Mouse (Mus musculus) B cell, adult 62 days (primary cell): ENCODE data around the gene Gm9913. TPM values are rescaled to one million over a fixed set of nuclear protein-coding genes. Genes with fewer than 3 reads are reported as not detected.

Experiments used
- total RNA-seq: library from RNA; stranded (reverse); gene quantifications from 4 replicates; pipeline ENCODE4 v1.2.4, GENCODE M21; 2023

Gene Gm9913
- total RNA-seq = not detected in 4 replicates

GRCm38 (mm10) chr2:125505006-125505745 lies at the start of gene Gm9913:
Gm9913 (plus strand) TSS chr2:125505089.

GRCm38 (mm10) chr2:125507893-125508292 lies 3.0 kb downstream of the Gm9913 start, which contains the start of gene Fbn1:
Fbn1 (minus strand) TSS chr2:125507993.

Other genes with a start within 250 kb of the Gm9913 start
- 0.06 to 0.18 TPM in 2 of 4 replicates, not detected in the others for gene Fbn1, start 2.9 kb downstream of the Gm9913 start, total RNA-seq
- gene Cep152, start 120.0 kb downstream of the Gm9913 start, total RNA-seq = 19.7 to 21.2 TPM (median 20.1 TPM) in 4 replicates
- gene Eid1, start 168.0 kb downstream of the Gm9913 start, total RNA-seq = 33.3 to 41.6 TPM (median 35.1 TPM) in 4 replicates
- gene Shc4, start 219.1 kb downstream of the Gm9913 start, total RNA-seq = 0.21 to 0.29 TPM in 2 of 4 replicates, not detected in the others